Mouse (Mus musculus) c-Kit-positive CD71-positive TER-119-positive erythroid progenitor cells, embryonic 14.5 days (primary cell): ENCODE data around the gene Zscan26.
"Not testable (repeated sequence)": the region's sequence is repeated elsewhere in the genome, so short reads cannot be mapped to it uniquely, and the experiment has no call there.

ENCODE experiments used
- DNase-seq: peaks from one replicate; pipeline ENCODE4 v3.0.0-alpha.2; 2013; ENCODE audit warnings: low spot score

Gene Zscan26

GRCm38 (mm10) chr13:21453449-21453848 lies at the start of gene Zscan26:
TSS of gene Zscan26 (minus strand) at chr13:21453730.
- DNase-seq, result peak; percentile 71

- no peak for DNase-seq
These were observed 48.8 kb upstream of the Zscan26 start for GRCm38 (mm10) chr13:21502296-21502695.

- not testable (repeated sequence) for DNase-seq
These were observed 47.7 kb upstream of the Zscan26 start, which contains the start of gene Gm11273 for GRCm38 (mm10) chr13:21501182-21501581. TSS of gene Gm11273 (minus strand) at chr13:21501418.

- DNase-seq, result no peak
These were observed 41.5 kb upstream of the Zscan26 start, which contains the start of gene AK157302 for GRCm38 (mm10) chr13:21495080-21495479. TSS of gene AK157302 (plus strand) at chr13:21495223.

- DNase-seq, result no peak
These were observed 39.3 kb upstream of the Zscan26 start for GRCm38 (mm10) chr13:21492847-21493246.

- no peak for DNase-seq
These were observed 33.4 kb upstream of the Zscan26 start for GRCm38 (mm10) chr13:21486881-21487280.

- DNase-seq, result not testable (repeated sequence)
These were observed 25.5 kb upstream of the Zscan26 start, which contains the start of the genes Zkscan4 and Gm10065 for GRCm38 (mm10) chr13:21478759-21479670. TSS of gene Zkscan4 (plus strand) at chr13:21478907. TSS of gene Gm10065 (minus strand) at chr13:21479441.

GRCm38 (mm10) chr13:21472427-21472826 lies 18.9 kb upstream of the Zscan26 start:
- peak; percentile 49 for DNase-seq

- DNase-seq, result no peak
These were observed 15.6 kb upstream of the Zscan26 start for GRCm38 (mm10) chr13:21469097-21469496.

- peak; percentile 92 for DNase-seq
These were observed 14.8 kb upstream of the Zscan26 start, which contains the start of gene Nkapl for GRCm38 (mm10) chr13:21468061-21469019. TSS of gene Nkapl (minus strand) at chr13:21468509.

- DNase-seq, result no peak
These were observed 13.8 kb upstream of the Zscan26 start for GRCm38 (mm10) chr13:21467336-21467735.

GRCm38 (mm10) chr13:21462516-21462915 lies 9.0 kb upstream of the Zscan26 start:
- DNase-seq, result not testable (repeated sequence)

GRCm38 (mm10) chr13:21456347-21456746 lies 2.8 kb upstream of the Zscan26 start:
- no peak for DNase-seq

- no peak for DNase-seq
These were observed 603 bp upstream of the Zscan26 start for GRCm38 (mm10) chr13:21454133-21454532.

- DNase-seq, result no peak
These were observed 488 bp downstream of the Zscan26 start for GRCm38 (mm10) chr13:21453042-21453441.

- DNase-seq, result no peak
These were observed 5.5 kb downstream of the Zscan26 start for GRCm38 (mm10) chr13:21447856-21448614.

- no peak for DNase-seq
These were observed 6.7 kb downstream of the Zscan26 start for GRCm38 (mm10) chr13:21446796-21447195.

- no peak for DNase-seq
These were observed 12.3 kb downstream of the Zscan26 start for GRCm38 (mm10) chr13:21441207-21441572.

GRCm38 (mm10) chr13:21440503-21441206 lies 12.9 kb downstream of the Zscan26 start, which contains the start of gene Pgbd1:
TSS of gene Pgbd1 (minus strand) at chr13:21441058.
- DNase-seq, result peak; percentile 72

- no peak for DNase-seq
These were observed 18.1 kb downstream of the Zscan26 start for GRCm38 (mm10) chr13:21435476-21435875.

- no peak for DNase-seq
These were observed 25.9 kb downstream of the Zscan26 start for GRCm38 (mm10) chr13:21427631-21428030.
